Mouse (Mus musculus): ENCODE measurements around the gene Gpd2.

Gene Gpd2

DNA sequence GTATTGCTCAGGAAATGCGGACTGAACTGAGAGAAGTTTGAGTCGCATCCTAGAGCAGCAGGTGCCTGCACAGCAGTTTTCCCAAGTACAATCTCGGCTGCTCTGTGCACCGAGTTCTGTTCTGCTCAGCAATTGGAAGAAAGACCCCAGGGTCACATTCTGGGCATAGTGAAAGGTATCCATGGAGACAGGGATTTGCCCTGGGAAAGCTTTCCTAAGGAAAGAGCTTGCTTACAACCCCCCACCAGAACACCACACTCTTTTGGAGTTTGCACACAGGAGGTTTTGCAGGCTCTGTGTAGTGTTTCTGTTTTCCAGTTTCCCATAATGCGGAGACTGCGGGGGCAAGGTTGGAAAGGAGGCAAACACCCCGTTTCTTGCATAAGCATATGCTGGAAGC lies 150.4 kb downstream of the Gpd2 start:
- no peak for DNase-seq (ENCODE audit: low read depth, low spot score)

DNA sequence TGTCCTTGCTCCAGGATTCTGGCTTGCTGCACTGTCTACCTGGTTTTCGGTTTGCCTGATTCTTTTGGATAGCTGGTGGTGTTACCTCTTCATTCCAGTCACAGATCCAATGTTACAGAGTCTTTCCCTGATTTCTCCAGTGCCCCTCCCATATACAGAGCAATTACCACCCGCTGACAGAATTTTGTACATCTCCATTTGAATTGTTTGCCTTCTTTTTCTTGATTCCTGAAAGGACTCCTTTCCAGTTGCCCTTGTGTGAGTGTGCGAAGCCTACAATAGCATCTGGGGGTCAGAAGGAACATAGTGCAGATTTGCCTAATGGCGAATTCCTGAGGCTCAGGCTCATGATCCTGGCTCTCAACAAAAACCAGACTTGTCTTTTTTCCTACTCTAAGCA lies 157.6 kb downstream of the Gpd2 start:
- no peak for DNase-seq (ENCODE audit: low read depth, low spot score)

DNA sequence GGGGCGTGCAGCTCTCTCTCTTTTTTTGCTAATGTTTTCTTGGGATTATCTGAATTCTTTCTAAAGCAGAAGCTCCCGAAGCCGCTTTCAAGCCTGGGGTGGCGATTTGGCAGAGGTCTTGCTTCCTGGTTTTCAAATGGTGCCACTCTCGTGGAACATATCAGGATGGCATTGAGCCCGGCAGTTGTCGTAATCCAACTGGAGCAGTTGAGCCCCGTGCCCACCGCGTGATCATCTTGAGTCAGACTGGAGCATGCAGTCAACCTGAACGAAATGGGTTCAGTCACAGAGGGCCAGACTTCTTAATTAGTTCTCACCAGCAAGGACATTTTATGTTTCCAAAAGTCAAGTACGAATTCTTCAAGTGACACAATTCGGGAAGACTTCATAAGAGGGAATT lies 158.6 kb downstream of the Gpd2 start:
- DNase-seq (ENCODE audit: low read depth, low spot score): no peak

DNA sequence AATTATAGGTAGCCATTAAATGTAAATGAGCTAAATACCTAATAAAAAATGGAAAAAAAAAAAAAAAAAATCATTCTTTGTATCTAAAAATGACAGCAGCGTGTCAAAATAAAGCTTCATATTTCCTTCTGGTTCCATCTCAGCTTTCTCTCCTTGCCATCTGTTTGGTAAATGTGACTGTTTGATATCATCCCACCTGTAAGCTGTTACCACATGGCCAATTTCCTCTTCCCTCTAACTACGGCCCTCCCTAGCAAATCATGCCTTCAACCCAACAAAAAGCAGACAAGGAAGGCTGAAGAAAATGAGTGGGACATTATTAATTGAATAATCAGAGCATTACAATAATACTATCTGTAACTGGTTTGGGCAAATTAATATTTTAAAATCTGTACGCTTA lies 160.3 kb downstream of the Gpd2 start:
- no peak for DNase-seq (ENCODE audit: low read depth, low spot score)

DNA sequence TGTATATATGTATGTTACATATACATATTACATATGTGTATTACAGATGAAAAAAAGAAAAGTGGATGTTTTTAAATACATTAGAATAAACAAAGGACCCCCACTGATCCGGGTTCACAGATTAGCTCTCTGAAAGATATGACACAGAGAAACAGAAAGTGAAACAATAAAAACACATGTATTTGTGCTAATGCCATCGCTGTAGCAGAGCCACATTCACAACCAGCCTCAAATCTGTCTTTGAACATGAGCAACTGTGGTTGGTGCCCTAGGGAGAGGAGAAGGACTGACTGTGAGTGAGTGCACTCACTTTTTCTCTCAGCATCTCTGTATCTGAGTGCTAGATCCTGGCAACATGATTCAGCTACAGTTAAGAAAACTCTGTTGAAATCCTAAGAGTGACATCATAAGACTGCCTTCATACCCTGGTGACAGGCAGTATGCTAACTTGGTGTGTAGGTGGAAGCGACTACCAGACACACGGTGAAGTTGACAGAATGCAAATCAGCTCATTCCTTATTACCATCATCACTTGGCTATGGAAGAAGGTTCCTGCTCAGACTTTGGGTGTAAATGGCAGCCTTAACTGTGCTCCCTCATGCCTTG lies 170.1 kb downstream of the Gpd2 start:
- no peak for DNase-seq (ENCODE audit: low read depth, low spot score)

DNA sequence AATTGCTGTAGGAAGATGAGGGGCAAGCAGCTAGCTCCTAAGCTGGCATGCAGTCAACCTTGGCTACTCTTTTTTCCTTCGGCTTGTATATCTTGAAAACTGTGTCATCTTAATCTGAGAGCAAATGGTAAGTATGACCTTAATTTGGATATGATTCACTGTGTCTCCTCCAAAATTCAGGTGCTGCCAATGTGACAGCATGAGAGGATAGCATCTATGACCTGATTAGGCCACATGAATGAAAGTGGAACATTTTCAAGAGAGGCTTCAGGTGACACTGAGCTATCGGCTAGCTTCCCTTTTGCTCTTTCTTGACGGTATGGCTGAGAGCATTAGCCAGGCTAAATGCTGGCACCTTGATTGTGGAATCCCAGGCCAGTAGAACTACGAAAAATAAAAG lies 171.0 kb downstream of the Gpd2 start:
- DNase-seq (ENCODE audit: low read depth, low spot score): no peak

DNA sequence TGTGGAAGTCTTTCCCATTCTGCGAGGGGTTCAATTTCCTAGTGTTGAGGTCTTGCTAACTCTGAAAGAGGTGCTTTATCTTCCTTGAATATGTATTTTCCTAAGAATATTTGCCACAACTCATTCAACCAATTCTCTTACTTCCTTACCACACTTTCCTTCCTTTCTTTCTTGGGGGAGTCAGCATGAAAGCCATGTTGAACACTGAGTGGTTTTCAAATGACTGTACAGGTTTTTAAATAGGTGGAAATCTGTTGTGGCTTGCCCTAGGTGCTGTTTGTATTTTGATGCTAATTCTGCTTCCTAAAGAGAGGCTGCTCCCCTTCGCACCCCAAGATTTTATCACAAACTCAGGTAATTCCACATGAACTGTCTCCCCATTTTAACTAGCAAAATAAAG lies 174.1 kb downstream of the Gpd2 start:
- no peak for DNase-seq (ENCODE audit: low read depth, low spot score)

DNA sequence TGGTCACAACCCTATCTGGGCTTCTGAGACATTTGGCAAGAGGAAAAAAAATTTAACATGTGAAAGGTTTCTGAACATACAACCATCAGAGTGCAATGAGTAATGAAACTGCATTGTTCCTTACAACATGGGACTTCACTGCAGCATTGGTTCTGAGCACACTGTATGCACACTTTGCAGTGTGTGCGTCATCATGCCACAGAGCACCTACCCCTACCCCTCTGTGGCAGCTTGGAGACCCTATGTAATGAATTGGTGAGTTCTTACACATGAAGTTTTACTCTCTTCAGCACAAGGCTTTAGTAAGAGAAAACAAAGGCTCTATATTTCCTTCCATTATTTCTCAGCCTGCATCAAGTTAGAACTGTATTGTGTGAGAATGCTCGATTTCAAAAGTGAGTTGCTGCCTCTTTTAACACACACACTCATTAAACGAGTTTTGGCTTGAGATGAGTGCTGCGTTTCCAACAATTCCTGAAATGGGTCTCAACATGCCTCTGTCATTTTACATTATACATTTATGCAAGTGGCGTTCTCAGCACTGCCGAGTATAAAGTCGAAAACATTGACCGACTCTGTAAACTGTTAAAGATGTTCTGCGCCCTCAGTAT lies 177.2 kb downstream of the Gpd2 start:
- DNase-seq (ENCODE audit: low read depth, low spot score): no peak

DNA sequence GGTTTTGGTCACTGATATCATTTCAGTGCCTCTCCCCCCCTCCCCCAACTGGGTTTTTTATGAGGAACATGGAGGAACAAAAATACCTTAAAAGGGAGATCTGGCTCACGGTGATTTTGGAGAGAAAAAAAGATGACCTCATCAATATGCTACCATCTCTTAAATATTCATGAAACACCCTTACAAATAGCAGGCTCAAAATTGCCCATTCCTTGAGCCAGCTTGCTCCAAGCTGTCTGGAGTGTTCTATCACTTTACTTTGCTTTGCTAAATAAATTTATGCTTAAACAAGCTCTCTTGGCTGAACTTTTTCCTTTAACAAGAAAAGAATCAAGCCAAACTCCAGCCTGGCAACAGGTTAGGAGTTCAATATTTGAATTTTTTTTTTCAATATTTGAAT lies 179.3 kb downstream of the Gpd2 start:
- no peak for DNase-seq (ENCODE audit: low read depth, low spot score)

All from retina, adult 2 months (tissue).